In the genomic region with DNA sequence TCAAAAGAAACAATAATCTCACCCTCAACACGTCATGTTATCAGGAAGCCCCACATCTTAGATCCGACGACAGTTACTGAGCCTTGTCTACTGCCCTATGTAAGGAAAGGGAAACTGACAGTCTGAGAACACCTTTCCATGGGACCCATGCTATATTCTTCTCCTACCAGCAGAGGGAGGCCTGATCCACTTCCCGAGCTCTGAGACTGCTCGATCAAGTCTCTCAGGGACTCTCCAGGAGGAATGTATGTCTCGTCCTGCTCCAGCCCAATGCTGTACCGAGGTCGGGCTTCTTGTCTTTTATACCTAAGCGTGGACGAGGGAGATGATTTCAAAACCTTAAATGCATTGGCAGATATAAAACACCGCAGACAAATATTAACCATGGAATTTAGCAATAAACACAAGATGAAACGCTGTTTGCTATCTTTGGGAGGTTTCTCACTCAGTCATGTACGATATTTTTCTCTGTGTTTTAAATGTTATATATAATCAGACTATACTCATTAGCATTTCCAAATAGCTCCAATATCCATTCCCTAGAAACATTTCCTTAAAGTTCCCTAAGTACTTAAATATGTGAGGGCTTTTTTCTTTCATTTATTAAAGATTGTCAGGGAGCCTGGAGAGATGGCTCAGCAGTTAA, we compare ENCODE assay signal across 8 mouse cellular contexts.
DNase-seq lines count a peak whose midpoint lies in the region; ATAC-seq lines count a peak whose summit lies in the region.

No protein-coding gene starts in this region.

- H3K36me3 ChIP-seq in forebrain, embryonic 14.5 days (ENCODE audit: control insufficient read depth, insufficient read depth, low read length), result no peaks in the 10 kb centered on the region
- H3K36me3 ChIP-seq in hindbrain, embryonic 16.5 days (ENCODE audit: control insufficient read depth, insufficient read depth, low read length), result no peaks in the 10 kb centered on the region
- no peaks in the 10 kb centered on the region for H3K36me3 ChIP-seq in midbrain, embryonic 10.5 days

- no peak overlapping the region for H3K4me3 ChIP-seq in forebrain, embryonic 14.5 days (ENCODE audit: low read depth, low read length)
- H3K4me3 ChIP-seq in hindbrain, embryonic 16.5 days (ENCODE audit: low read length), result no peak overlapping the region
- H3K4me3 ChIP-seq in midbrain, embryonic 10.5 days, result no peak overlapping the region

- peak overlapping the region; percentile 24; the same call in 1 of the 2 replicates for H3K4me2 ChIP-seq in forebrain, embryonic 14.5 days (ENCODE audit: low read length)
- H3K4me2 ChIP-seq in hindbrain, embryonic 16.5 days (ENCODE audit: low read length), result peak overlapping the region; percentile 47

- peak; percentile 91 for ATAC-seq in forebrain, embryonic 14.5 days
- ATAC-seq in hindbrain, embryonic 16.5 days, result peak; percentile 86

- no peak overlapping the region for H3K27ac ChIP-seq in forebrain, embryonic 14.5 days (ENCODE audit: low read depth, low read length)
- no peak overlapping the region for H3K27ac ChIP-seq in hindbrain, embryonic 16.5 days (ENCODE audit: low read depth, low read length)
- no peak overlapping the region for H3K27ac ChIP-seq in midbrain, embryonic 10.5 days (replicated peaks)

- no peak overlapping the region for H3K9ac ChIP-seq in forebrain, embryonic 14.5 days (ENCODE audit: low read length)
- no peak overlapping the region for H3K9ac ChIP-seq in hindbrain, embryonic 16.5 days (ENCODE audit: low read depth, low read length)

- no peaks in the 10 kb centered on the region for H3K27me3 ChIP-seq in forebrain, embryonic 14.5 days (replicated peaks; ENCODE audit: control insufficient read depth, insufficient read depth, low read length)
- H3K27me3 ChIP-seq in hindbrain, embryonic 16.5 days (replicated peaks; ENCODE audit: control insufficient read depth, insufficient read depth, low read length), result no peaks in the 10 kb centered on the region
- H3K27me3 ChIP-seq in midbrain, embryonic 10.5 days (ENCODE audit: low read depth, poor library complexity, severe bottlenecking), result no peaks in the 10 kb centered on the region

- H3K4me1 ChIP-seq in forebrain, embryonic 14.5 days (ENCODE audit: control insufficient read depth, insufficient read depth, low read length), result no peaks in the 10 kb centered on the region
- no peaks in the 10 kb centered on the region for H3K4me1 ChIP-seq in hindbrain, embryonic 16.5 days (ENCODE audit: control insufficient read depth, insufficient read depth, low read depth, low read length)
- no peaks in the 10 kb centered on the region for H3K4me1 ChIP-seq in midbrain, embryonic 10.5 days

- WGBS in forebrain, embryonic 14.5 days, result 23% methylated on average over 13 of the region's 13 CpGs
- WGBS in hindbrain, embryonic 16.5 days, result 24% methylated on average over 13 of the region's 13 CpGs
- WGBS in midbrain, embryonic 10.5 days, result 28% methylated on average over 13 of the region's 13 CpGs

- H3K9me3 ChIP-seq in forebrain, embryonic 14.5 days (replicated peaks; ENCODE audit: control insufficient read depth, low read length), result no peaks in the 10 kb centered on the region
- H3K9me3 ChIP-seq in hindbrain, embryonic 16.5 days (ENCODE audit: control insufficient read depth, low read length), result no peaks in the 10 kb centered on the region
- no peaks in the 10 kb centered on the region for H3K9me3 ChIP-seq in midbrain, embryonic 10.5 days (replicated peaks)

- peak; percentile 59 to 68 for DNase-seq in left cerebral cortex, adult 18-20 months (ENCODE audit: low spot score in 2 of 2)
- no peak for DNase-seq in left cerebral cortex, adult 11 months (ENCODE audit: low spot score)
- peak; percentile 11 for DNase-seq in cerebellum, adult 11 months
- DNase-seq in forebrain, embryonic 14.5 days (ENCODE audit: low spot score), result peak; percentile 87
- peak; percentile 45 to 76 for DNase-seq in left cerebral cortex, postnatal 14 days (ENCODE audit: low spot score in 2 of 2)
- peak; percentile 68 for DNase-seq in midbrain, embryonic 10.5 days (ENCODE audit: low spot score)
- peak; percentile 36 for DNase-seq in skeletal muscle tissue, adult 2 months (ENCODE audit: low read depth, low spot score)

- intact Hi-C loops in left cerebral cortex, postnatal 14 days (cut with DNase I), result loop anchor here (1.0 to 10.0 kb wide), 2 partner anchors 413 to 612 kb away; no protein-coding TSS in a partner anchor
